Mouse (Mus musculus) retina, postnatal 1 day (tissue): ENCODE measurements around the gene Ndrg4.

Experiments
- DNase-seq: peaks from one replicate; pipeline ENCODE4 v3.0.0-alpha.2; 2012

Ndrg4 gene

GRCm38 (mm10) chr8:95688073-95688672 lies 11.4 kb downstream of the Ndrg4 start:
- DNase-seq = no peak

GRCm38 (mm10) chr8:95690929-95691541 lies 14.3 kb downstream of the Ndrg4 start:
- no peak for DNase-seq

GRCm38 (mm10) chr8:95694631-95695030 lies 17.9 kb downstream of the Ndrg4 start:
- DNase-seq = no peak

GRCm38 (mm10) chr8:95696661-95697060 lies 19.9 kb downstream of the Ndrg4 start:
- no peak for DNase-seq

GRCm38 (mm10) chr8:95697128-95697527 lies 20.3 kb downstream of the Ndrg4 start:
- DNase-seq = peak; percentile 93

GRCm38 (mm10) chr8:95698179-95698578 lies 21.4 kb downstream of the Ndrg4 start:
- DNase-seq = no peak

- DNase-seq = peak; percentile 82
Observed at GRCm38 (mm10) chr8:95700282-95700681, 23.5 kb downstream of the Ndrg4 start.

GRCm38 (mm10) chr8:95701809-95702208 lies 25.0 kb downstream of the Ndrg4 start:
- no peak for DNase-seq

- DNase-seq = peak; percentile 95
Observed at GRCm38 (mm10) chr8:95702480-95703446, 26.0 kb downstream of the Ndrg4 start.

- DNase-seq = peak; percentile 92
Observed at GRCm38 (mm10) chr8:95703461-95704260, 26.9 kb downstream of the Ndrg4 start.

- no peak for DNase-seq
Observed at GRCm38 (mm10) chr8:95704538-95704937, 27.8 kb downstream of the Ndrg4 start.

GRCm38 (mm10) chr8:95709579-95709978 lies 32.8 kb downstream of the Ndrg4 start:
- DNase-seq = no peak

GRCm38 (mm10) chr8:95711029-95711428 lies 34.2 kb downstream of the Ndrg4 start:
- DNase-seq = no peak

GRCm38 (mm10) chr8:95712395-95712794 lies 35.6 kb downstream of the Ndrg4 start:
- DNase-seq = no peak

- DNase-seq = peak; percentile 80
Observed at GRCm38 (mm10) chr8:95713100-95714010, 36.6 kb downstream of the Ndrg4 start.

- DNase-seq = no peak
Observed at GRCm38 (mm10) chr8:95714367-95714766, 37.6 kb downstream of the Ndrg4 start.

- no peak for DNase-seq
Observed at GRCm38 (mm10) chr8:95714837-95715413, 38.1 kb downstream of the Ndrg4 start.

- peak; percentile 92 for DNase-seq
Observed at GRCm38 (mm10) chr8:95715676-95716531, 39.1 kb downstream of the Ndrg4 start, which contains the start of gene Setd6. Setd6 (plus strand) TSS chr8:95715881.

GRCm38 (mm10) chr8:95716546-95717335 lies 40.0 kb downstream of the Ndrg4 start:
- DNase-seq = no peak
